8 mouse cellular contexts compared by ENCODE assay signal in the genomic region with DNA sequence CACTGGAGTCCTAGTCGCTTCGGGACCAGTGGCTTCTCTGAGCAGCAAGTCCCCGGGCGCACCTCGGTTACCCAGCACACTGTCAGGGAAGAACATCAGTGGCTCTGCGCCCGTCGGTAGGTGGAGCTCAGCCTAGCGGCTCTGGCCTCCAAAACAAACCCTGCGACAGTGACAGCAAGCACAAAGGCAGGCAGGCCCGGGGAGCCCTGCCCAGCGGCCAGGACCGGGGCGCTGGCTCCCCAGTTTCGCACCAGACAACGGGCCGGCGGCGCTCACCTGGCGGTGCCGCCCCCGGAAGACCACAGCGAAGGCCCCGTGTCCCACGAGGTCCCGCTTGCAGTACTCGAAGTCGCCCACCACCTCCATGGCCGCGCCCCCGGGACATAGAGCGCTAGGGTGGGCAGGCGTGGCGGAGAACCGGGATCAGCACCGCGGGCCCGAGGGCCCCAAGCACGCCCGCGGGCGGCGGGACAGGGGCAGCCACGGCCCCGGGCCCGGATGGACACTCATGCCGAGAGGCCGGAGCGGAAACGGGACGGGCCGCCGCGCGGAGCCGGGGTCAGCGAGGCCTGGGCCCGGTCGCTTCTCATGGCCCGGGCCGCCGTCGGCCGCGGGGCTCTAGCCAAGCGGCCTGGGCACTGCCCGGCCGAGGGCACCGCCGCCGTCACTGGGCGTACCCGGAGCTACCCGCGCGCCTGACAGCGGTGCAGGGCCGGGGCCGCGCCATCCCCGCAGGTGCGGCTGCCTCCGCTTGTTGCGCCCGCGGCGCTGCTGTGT. TPM values are rescaled to one million over a fixed set of nuclear protein-coding genes. Genes with fewer than 3 reads are reported as not detected.
DNase-seq lines count a peak whose midpoint lies in the region; ATAC-seq and TF ChIP-seq lines count a peak whose summit lies in the region.

No protein-coding gene starts in this region.

- peak overlapping the region; percentile 98 for H3K27ac ChIP-seq in forebrain, embryonic 15.5 days (replicated peaks)
- H3K27ac ChIP-seq in neural tube, embryonic 14.5 days (ENCODE audit: low read depth, low read length) = peak overlapping the region; percentile 96
- peak overlapping the region; percentile 93 for H3K27ac ChIP-seq in testis, adult 2 months (ENCODE audit: control insufficient read depth, insufficient read depth, low read depth, low read length)

- intact Hi-C loops in heart, postnatal 25 days (cut with DNase I) = no loop called here

- ATAC-seq in G1E (ENCODE audit: extremely low read depth, insufficient number of reproducible peaks, low FRiP score, poor library complexity, severe bottlenecking) = peak; percentile 79
- ATAC-seq in forebrain, embryonic 15.5 days (replicated peaks) = peak; percentile 93
- ATAC-seq in neural tube, embryonic 14.5 days (ENCODE audit: low read depth) = peak; percentile 93

- H3K4me2 ChIP-seq in forebrain, embryonic 15.5 days (replicated peaks) = peak overlapping the region; percentile 77
- H3K4me2 ChIP-seq in neural tube, embryonic 14.5 days (ENCODE audit: low read depth, low read length) = peak overlapping the region; percentile 53

- H3K4me3 ChIP-seq in G1E (ENCODE audit: low read depth, low read length) = peak overlapping the region; percentile 82
- H3K4me3 ChIP-seq in forebrain, embryonic 15.5 days = peak overlapping the region; percentile 98
- H3K4me3 ChIP-seq in neural tube, embryonic 14.5 days (ENCODE audit: low read depth, low read length) = peak overlapping the region; percentile 96
- H3K4me3 ChIP-seq in testis, adult 2 months (ENCODE audit: control insufficient read depth, low read depth, low read length) = peak overlapping the region; percentile 98

- TF ChIP-seq CTCF in G1E (IDR thresholded peaks at IDR 0.05; ENCODE audit: low read depth, low read length) = no peak
- no peak; the same call in 1 of the 2 replicates for TF ChIP-seq CTCF in testis, adult 2 months (IDR thresholded peaks at IDR 0.05; ENCODE audit: control insufficient read depth, insufficient read depth, insufficient replicate concordance, low read depth, low read length)

- H3K27me3 ChIP-seq in G1E (ENCODE audit: insufficient read depth, low read length) = no peaks in the 10 kb centered on the region
- H3K27me3 ChIP-seq in forebrain, embryonic 15.5 days = no peaks in the 10 kb centered on the region
- H3K27me3 ChIP-seq in neural tube, embryonic 14.5 days (ENCODE audit: control insufficient read depth, insufficient read depth, low read length) = no peaks in the 10 kb centered on the region
- no peaks in the 10 kb centered on the region for H3K27me3 ChIP-seq in testis, adult 2 months (ENCODE audit: control insufficient read depth, insufficient read depth, low read length)

- no peaks in the 10 kb centered on the region for H3K9me3 ChIP-seq in G1E (replicated peaks)
- no peaks in the 10 kb centered on the region for H3K9me3 ChIP-seq in forebrain, embryonic 15.5 days
- no peaks in the 10 kb centered on the region for H3K9me3 ChIP-seq in neural tube, embryonic 14.5 days (ENCODE audit: control insufficient read depth, low read length)

- H3K9ac ChIP-seq in forebrain, embryonic 15.5 days (replicated peaks) = peak overlapping the region; percentile 99
- H3K9ac ChIP-seq in neural tube, embryonic 14.5 days (replicated peaks; ENCODE audit: low read depth, low read length) = peak overlapping the region; percentile 99

- peak; percentile 72 for DNase-seq in G1E (ENCODE audit: low spot score)
- peak; percentile 87 for DNase-seq in cerebellum, adult 11-12 months
- DNase-seq in heart, postnatal 25 days (ENCODE audit: low spot score) = peak; percentile 69
- DNase-seq in layer of hippocampus, adult 18-20 months (ENCODE audit: low spot score in 2 of 2) = peak; percentile 84 to 91
- peak; percentile 87 to 88 for DNase-seq in lung, adult 18-20 months

- TF ChIP-seq POLR2A in testis, adult 2 months (IDR thresholded peaks at IDR 0.05; ENCODE audit: control insufficient read depth, low read depth, low read length) = 0 out of 2 replicates have a peak, but pooled peaks have one; percentile 20

- under 1% methylated on average over 84 of the region's 87 CpGs for WGBS in forebrain, embryonic 15.5 days
- WGBS in neural tube, embryonic 14.5 days = under 1% methylated on average over 73 of the region's 87 CpGs

- peaks cover 10% of the 10 kb centered on the region for H3K36me3 ChIP-seq in G1E (replicated peaks)
- peaks cover 5% of the 10 kb centered on the region; the same call in 1 of the 2 replicates for H3K36me3 ChIP-seq in forebrain, embryonic 15.5 days
- no peaks in the 10 kb centered on the region for H3K36me3 ChIP-seq in neural tube, embryonic 14.5 days (ENCODE audit: control insufficient read depth, insufficient read depth, low read length)
- no peaks in the 10 kb centered on the region for H3K36me3 ChIP-seq in testis, adult 2 months (ENCODE audit: control insufficient read depth, insufficient read depth, low read length)

- peaks cover 13% of the 10 kb centered on the region for H3K4me1 ChIP-seq in G1E (ENCODE audit: insufficient read depth, low read depth, low read length)
- peaks cover 35% of the 10 kb centered on the region for H3K4me1 ChIP-seq in forebrain, embryonic 15.5 days
- peaks cover 7% of the 10 kb centered on the region; the same call in 1 of the 2 replicates for H3K4me1 ChIP-seq in neural tube, embryonic 14.5 days (ENCODE audit: control insufficient read depth, insufficient read depth, low read length)
- H3K4me1 ChIP-seq in testis, adult 2 months (ENCODE audit: control insufficient read depth, insufficient read depth, low read length) = peaks cover 6% of the 10 kb centered on the region; the same call in 1 of the 2 replicates

RNA-seq across cellular contexts. Expression of a gene that starts 0.5 kb away (rescaled TPM):
- total RNA-seq in G1E (2014; fragmentation: Nextera tagmentation) = 23.0 and 25.2 TPM in 2 replicates
- 16.7 and 18.6 TPM in 2 replicates for total RNA-seq in G1E (2017)
- 2.8 TPM in 2 replicates for polyA plus RNA-seq in G1E (2012)
- polyA plus RNA-seq in forebrain, embryonic 15.5 days (2015; fragmentation: Nextera tagmentation; extraction: Ambion mirVana) = 39.7 and 40.7 TPM in 2 replicates
- 10 to 100 TPM; 46.3 to 51.6 TPM for total RNA-seq in heart, postnatal 25 days (2021)
- total RNA-seq in layer of hippocampus, adult 18-20 months (2021) = 10 to 100 TPM; 68.5 to 71.2 TPM
- polyA plus RNA-seq in neural tube, embryonic 14.5 days (2014; fragmentation: Nextera tagmentation; extraction: Ambion mirVana) = 52.0 and 63.2 TPM in 2 replicates
- polyA plus RNA-seq in testis, adult 2 months (2012; rRNA removed) = 171 and 184 TPM in 2 replicates

Comparison
In these comparisons a context has a peak if more than half of its experiments do, and no peak if none do; other contexts are left out.
1. Peak in every context shown above with its lines: DNase-seq, ATAC-seq, H3K4me3 ChIP-seq and H3K27ac ChIP-seq.
2. RNA of a gene that starts 0.5 kb away (polyA plus RNA-seq): 171 to 184 TPM in testis, adult 2 months, 52.0 to 63.2 TPM in neural tube, embryonic 14.5 days and 39.7 to 40.7 TPM in forebrain, embryonic 15.5 days; 2.8 TPM in G1E; every median in the first group is over 10 times any median in the second.